Mouse (Mus musculus): ENCODE measurements at regions not wholly inside any gene's neighbourhood (a gene's known extent, or its start where the extent isn't known, plus 50 kb on each side); places are given as distances from the start of the nearest gene placed in this dataset.

DNA sequence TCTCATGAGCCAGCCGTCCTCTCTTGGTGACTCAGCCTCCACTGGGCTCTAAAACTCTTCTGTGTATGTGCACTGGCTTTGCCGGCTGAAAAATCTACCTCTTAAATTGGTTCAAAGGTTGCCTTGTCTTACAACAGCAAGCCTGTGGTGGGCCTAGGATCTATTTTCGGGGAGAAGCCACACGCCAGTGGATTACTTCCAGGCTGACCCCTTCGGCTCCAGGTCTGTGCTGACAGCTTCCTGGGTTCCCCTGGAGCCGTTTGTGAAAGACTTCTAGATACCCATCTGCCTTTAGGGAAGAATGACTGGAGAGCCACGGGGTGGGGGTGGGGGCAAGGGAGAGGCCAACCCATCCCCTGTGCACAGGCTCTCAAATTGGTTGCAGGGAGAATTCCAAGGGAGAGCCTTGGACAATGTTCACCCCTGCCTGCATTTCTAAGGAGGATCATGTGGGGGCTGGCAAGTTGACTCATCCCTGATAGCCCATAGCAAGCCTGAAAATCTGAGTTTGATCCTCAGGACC, 90.3 kb downstream of the Smim20 start:
- H3K9me3 ChIP-seq (replicated peaks; ENCODE audit: control insufficient read depth, low read length): no peaks in the 10 kb centered on the region

DNA sequence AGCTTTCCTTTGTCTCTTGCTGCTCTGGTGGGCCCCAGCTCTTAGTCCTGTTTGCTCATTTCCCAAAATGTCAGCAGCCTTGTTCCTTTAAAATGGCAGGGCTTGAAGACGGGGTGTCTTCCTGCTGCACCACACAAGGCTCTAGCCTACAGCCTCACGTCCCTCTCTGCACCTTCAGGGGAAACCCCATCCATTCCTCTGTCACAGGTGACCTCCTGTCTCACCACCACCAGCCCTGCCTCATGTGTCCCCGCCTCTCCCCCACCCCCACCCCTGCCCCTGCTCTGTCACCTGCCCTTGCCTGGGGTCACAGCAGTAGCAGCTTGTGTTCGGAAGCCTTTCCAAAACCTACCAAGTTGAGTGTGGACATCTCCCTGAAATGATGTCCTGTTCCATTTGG, 91.3 kb downstream of the Smim20 start:
- ATAC-seq (no peak), DNase-seq (ENCODE audit: low spot score) (no peak)
- Histone ChIP-seq H3K9ac (ENCODE audit: low read length) (no peak overlapping the region), H3K4me2 (ENCODE audit: low read length) (no peak overlapping the region), H3K9me3 (replicated peaks; ENCODE audit: control insufficient read depth, low read length) (no peaks in the 10 kb centered on the region), H3K36me3 (ENCODE audit: control insufficient read depth, insufficient read depth, low read length) (no peaks in the 10 kb centered on the region), H3K27ac (ENCODE audit: low read depth, low read length) (no peak overlapping the region), H3K4me1 (ENCODE audit: control insufficient read depth, insufficient read depth, low read length) (no peaks in the 10 kb centered on the region), H3K27me3 (replicated peaks; ENCODE audit: control insufficient read depth, insufficient read depth, low read length) (no peaks in the 10 kb centered on the region), H3K4me3 (ENCODE audit: low read depth, low read length) (no peak overlapping the region)
- WGBS: 72% methylated on average over 4 of the region's 4 CpGs

More for the DNA sequence above, 90.3 kb downstream of the Smim20 start:
- H3K27ac ChIP-seq (ENCODE audit: low read depth, low read length): no peak overlapping the region
- ATAC-seq (no peak), DNase-seq (ENCODE audit: low spot score) (no peak)
- WGBS: 74% methylated on average over 7 of the region's 7 CpGs
- no peak overlapping the region for H3K4me3 ChIP-seq (ENCODE audit: low read depth, low read length)
- no peaks in the 10 kb centered on the region for H3K4me1 ChIP-seq (ENCODE audit: control insufficient read depth, insufficient read depth, low read length)
- no peaks in the 10 kb centered on the region for H3K36me3 ChIP-seq (ENCODE audit: control insufficient read depth, insufficient read depth, low read length)
- H3K9ac ChIP-seq (ENCODE audit: low read length): no peak overlapping the region
- no peak overlapping the region for H3K4me2 ChIP-seq (ENCODE audit: low read length)
- no peaks in the 10 kb centered on the region for H3K27me3 ChIP-seq (replicated peaks; ENCODE audit: control insufficient read depth, insufficient read depth, low read length)

- WGBS: 92% methylated on average over 12 of the region's 12 CpGs
- no peak overlapping the region for H3K4me2 ChIP-seq (ENCODE audit: low read length)
Measured at GRCm38 (mm10) chr5:53359887-53360286, 93.0 kb downstream of the Smim20 start.

DNA sequence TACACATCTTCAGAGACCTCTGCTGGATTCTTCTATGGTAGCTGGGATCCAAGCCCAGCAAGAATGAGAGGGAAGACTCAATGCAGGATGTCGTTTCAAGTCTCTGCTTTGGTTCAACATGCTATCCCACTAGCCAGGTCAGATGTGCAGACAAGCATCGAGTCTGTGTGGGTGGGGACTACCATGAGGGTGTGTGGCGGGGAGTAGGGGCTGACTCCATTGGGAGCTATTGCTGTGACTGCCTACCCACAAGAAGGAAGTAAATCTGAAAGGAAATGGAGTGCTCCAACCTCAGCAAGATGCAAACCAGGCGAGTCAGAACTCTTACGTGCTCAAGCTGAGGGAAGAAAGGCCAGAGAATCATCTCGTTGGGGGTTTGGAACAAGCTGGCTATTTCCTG, 94.4 kb downstream of the Smim20 start:
- Histone ChIP-seq H3K36me3 (ENCODE audit: control insufficient read depth, insufficient read depth, low read length) (no peaks in the 10 kb centered on the region), H3K9me3 (replicated peaks; ENCODE audit: control insufficient read depth, low read length) (no peaks in the 10 kb centered on the region), H3K27me3 (replicated peaks; ENCODE audit: control insufficient read depth, insufficient read depth, low read length) (no peaks in the 10 kb centered on the region), H3K9ac (ENCODE audit: low read length) (no peak overlapping the region), H3K4me1 (ENCODE audit: control insufficient read depth, insufficient read depth, low read length) (no peaks in the 10 kb centered on the region), H3K4me3 (ENCODE audit: low read depth, low read length) (no peak overlapping the region), H3K4me2 (ENCODE audit: low read length) (no peak overlapping the region), H3K27ac (ENCODE audit: low read depth, low read length) (no peak overlapping the region)
- DNase-seq (ENCODE audit: low spot score): no peak
- no peak for ATAC-seq
- 82% methylated on average over 6 of the region's 6 CpGs for WGBS

More at GRCm38 (mm10) chr5:53359887-53360286, 93.0 kb downstream of the Smim20 start:
- no peak overlapping the region for H3K4me3 ChIP-seq (ENCODE audit: low read depth, low read length)
- H3K4me1 ChIP-seq (ENCODE audit: control insufficient read depth, insufficient read depth, low read length): no peaks in the 10 kb centered on the region
- H3K27me3 ChIP-seq (replicated peaks; ENCODE audit: control insufficient read depth, insufficient read depth, low read length): no peaks in the 10 kb centered on the region
- H3K36me3 ChIP-seq (ENCODE audit: control insufficient read depth, insufficient read depth, low read length): no peaks in the 10 kb centered on the region
- no peak for ATAC-seq
- H3K27ac ChIP-seq (ENCODE audit: low read depth, low read length): no peak overlapping the region
- no peak for DNase-seq (ENCODE audit: low spot score)
- no peak overlapping the region for H3K9ac ChIP-seq (ENCODE audit: low read length)
- no peaks in the 10 kb centered on the region for H3K9me3 ChIP-seq (replicated peaks; ENCODE audit: control insufficient read depth, low read length)

DNA sequence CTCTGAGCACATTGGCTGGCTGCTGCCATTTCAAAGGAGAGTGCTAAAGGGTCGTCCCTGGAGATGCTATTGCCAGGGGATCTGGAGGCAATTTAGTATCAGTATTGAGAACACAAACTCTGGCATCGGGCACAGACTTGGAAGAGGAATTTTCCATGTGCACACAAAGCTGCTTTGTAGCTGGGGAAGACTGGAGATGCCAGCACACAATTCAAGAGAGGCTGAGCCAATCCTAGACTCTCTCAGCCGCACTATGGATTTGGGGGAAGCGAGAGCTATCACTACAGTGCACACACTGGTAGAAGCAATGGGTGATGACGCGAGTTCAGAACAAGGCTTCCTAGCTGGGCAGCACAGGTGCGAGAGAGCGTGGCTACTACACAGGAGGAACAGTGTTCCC, 97.0 kb downstream of the Smim20 start:
- peak; percentile 23 for DNase-seq (ENCODE audit: low spot score)

DNA sequence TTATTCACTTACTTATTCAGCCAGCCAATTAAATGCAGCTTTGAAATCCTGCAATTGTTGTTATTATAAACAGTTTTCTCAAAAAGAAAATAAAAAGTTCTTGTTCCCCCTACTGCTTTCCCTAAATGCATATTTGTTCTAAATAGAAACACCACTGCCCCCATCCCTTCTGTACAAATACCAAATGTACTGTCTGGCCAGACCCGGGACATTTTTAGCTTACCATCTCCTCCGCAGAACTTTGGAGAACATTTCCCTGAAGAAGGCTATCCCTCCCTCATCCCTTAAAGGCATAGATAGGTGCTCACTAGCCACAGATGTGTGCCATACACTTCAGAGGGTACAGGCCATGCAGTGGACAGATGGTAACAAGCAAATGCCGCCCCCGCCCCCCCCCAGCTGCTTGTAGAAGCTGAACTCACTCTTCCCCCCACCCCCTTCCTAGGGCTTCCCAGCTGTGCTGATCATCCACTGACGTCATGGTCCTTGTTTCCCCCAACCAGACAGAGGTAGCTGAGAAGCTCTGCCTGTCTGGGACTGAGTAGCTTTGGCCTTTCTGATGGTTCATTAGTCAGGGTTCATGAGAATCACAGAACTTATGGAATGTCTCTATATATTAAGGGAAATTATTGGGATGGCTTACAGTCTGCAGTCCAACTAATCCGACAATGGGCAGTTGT, 98.9 kb upstream of the Rbpj start:
- 63% methylated on average over 6 of the region's 6 CpGs for WGBS
- Histone ChIP-seq H3K4me2 (ENCODE audit: low read length) (no peak overlapping the region), H3K27me3 (replicated peaks; ENCODE audit: control insufficient read depth, insufficient read depth, low read length) (no peaks in the 10 kb centered on the region), H3K27ac (ENCODE audit: low read depth, low read length) (no peak overlapping the region), H3K36me3 (ENCODE audit: control insufficient read depth, insufficient read depth, low read length) (no peaks in the 10 kb centered on the region), H3K9me3 (replicated peaks; ENCODE audit: control insufficient read depth, low read length) (no peaks in the 10 kb centered on the region), H3K9ac (ENCODE audit: low read length) (no peak overlapping the region), H3K4me3 (ENCODE audit: low read depth, low read length) (no peak overlapping the region), H3K4me1 (ENCODE audit: control insufficient read depth, insufficient read depth, low read length) (peaks cover 3% of the 10 kb centered on the region; the same call in 1 of the 2 replicates)
- ATAC-seq: 0 out of 2 replicates have a peak, but pooled peaks have one; percentile 26
- DNase-seq (ENCODE audit: low spot score): no peak

More for the DNA sequence above, 97.0 kb downstream of the Smim20 start:
- H3K27me3 ChIP-seq (replicated peaks; ENCODE audit: control insufficient read depth, insufficient read depth, low read length): no peaks in the 10 kb centered on the region
- H3K4me2 ChIP-seq (ENCODE audit: low read length): no peak overlapping the region
- H3K9me3 ChIP-seq (replicated peaks; ENCODE audit: control insufficient read depth, low read length): no peaks in the 10 kb centered on the region
- H3K9ac ChIP-seq (ENCODE audit: low read length): no peak overlapping the region
- ATAC-seq: no peak
- H3K36me3 ChIP-seq (ENCODE audit: control insufficient read depth, insufficient read depth, low read length): no peaks in the 10 kb centered on the region
- 81% methylated on average over 8 of the region's 8 CpGs for WGBS
- no peak overlapping the region for H3K4me3 ChIP-seq (ENCODE audit: low read depth, low read length)
- no peak overlapping the region for H3K27ac ChIP-seq (ENCODE audit: low read depth, low read length)
- H3K4me1 ChIP-seq (ENCODE audit: control insufficient read depth, insufficient read depth, low read length): peaks cover 3% of the 10 kb centered on the region; the same call in 1 of the 2 replicates

- Histone ChIP-seq H3K4me2 (ENCODE audit: low read length) (no peak overlapping the region), H3K4me3 (ENCODE audit: low read depth, low read length) (no peak overlapping the region), H3K4me1 (ENCODE audit: control insufficient read depth, insufficient read depth, low read length) (peaks cover 3% of the 10 kb centered on the region; the same call in 1 of the 2 replicates), H3K27me3 (replicated peaks; ENCODE audit: control insufficient read depth, insufficient read depth, low read length) (no peaks in the 10 kb centered on the region), H3K36me3 (ENCODE audit: control insufficient read depth, insufficient read depth, low read length) (no peaks in the 10 kb centered on the region), H3K27ac (ENCODE audit: low read depth, low read length) (no peak overlapping the region), H3K9ac (ENCODE audit: low read length) (no peak overlapping the region), H3K9me3 (replicated peaks; ENCODE audit: control insufficient read depth, low read length) (no peaks in the 10 kb centered on the region)
- DNase-seq (ENCODE audit: low spot score) (no peak), ATAC-seq (no peak)
- WGBS: 91% methylated on average over 7 of the region's 7 CpGs
Measured at GRCm38 (mm10) chr5:53370272-53370671, 95.7 kb upstream of the Rbpj start.

DNA sequence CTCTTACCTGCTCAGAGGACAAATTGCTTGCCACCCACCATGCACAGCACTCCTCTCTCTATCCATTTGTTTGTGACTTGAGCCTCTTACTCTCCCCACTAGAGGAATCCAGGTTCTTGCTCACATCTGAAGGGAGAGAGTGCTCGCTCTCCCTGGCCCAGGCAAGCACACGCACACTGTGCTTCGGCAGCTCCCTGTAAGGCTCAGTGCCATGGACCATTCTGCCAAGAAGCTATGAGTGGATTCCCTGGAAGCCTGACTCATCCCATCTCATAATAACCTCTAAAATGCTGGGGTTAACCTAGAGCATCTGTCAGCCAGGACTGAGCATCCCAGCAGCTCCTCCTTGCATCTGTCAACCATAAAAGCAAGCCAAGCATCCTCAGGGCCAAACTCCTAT, 94.3 kb upstream of the Rbpj start:
- Histone ChIP-seq H3K9me3 (replicated peaks; ENCODE audit: control insufficient read depth, low read length) (no peaks in the 10 kb centered on the region), H3K4me1 (ENCODE audit: control insufficient read depth, insufficient read depth, low read length) (peaks cover 1% of the 10 kb centered on the region; the same call in 1 of the 2 replicates), H3K4me2 (ENCODE audit: low read length) (no peak overlapping the region), H3K4me3 (ENCODE audit: low read depth, low read length) (no peak overlapping the region), H3K27ac (ENCODE audit: low read depth, low read length) (no peak overlapping the region), H3K9ac (ENCODE audit: low read length) (no peak overlapping the region), H3K27me3 (replicated peaks; ENCODE audit: control insufficient read depth, insufficient read depth, low read length) (no peaks in the 10 kb centered on the region), H3K36me3 (ENCODE audit: control insufficient read depth, insufficient read depth, low read length) (no peaks in the 10 kb centered on the region)
- WGBS: 84% methylated on average over 3 of the region's 3 CpGs
- peak; percentile 31 for DNase-seq (ENCODE audit: low spot score)
- no peak for ATAC-seq

DNA sequence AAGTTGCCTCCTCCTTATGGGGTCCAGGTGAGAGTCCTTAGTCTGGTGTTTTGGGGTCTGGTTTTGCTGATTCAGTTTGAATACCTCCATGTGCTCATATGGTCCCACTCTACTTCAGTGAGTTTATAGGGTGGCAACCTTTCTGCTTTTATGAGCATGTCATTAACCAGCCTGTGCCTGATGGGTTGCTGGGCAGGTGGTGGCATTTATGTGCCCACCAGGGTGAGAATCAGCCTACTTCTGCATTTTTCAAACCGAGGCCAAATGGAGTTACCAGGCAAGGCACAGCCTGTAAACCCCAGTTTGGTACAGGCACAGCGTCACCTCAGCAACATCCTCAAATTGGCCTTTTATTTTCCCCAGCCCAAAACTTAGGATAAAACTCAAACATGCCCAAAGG, 92.6 kb upstream of the Rbpj start:
- ATAC-seq: no peak
- no peaks in the 10 kb centered on the region for H3K4me1 ChIP-seq (ENCODE audit: control insufficient read depth, insufficient read depth, low read length)
- WGBS: 81% methylated on average over 2 of the region's 2 CpGs

More for the DNA sequence above, 92.6 kb upstream of the Rbpj start:
- Histone ChIP-seq H3K4me3 (ENCODE audit: low read depth, low read length) (no peak overlapping the region), H3K9ac (ENCODE audit: low read length) (no peak overlapping the region), H3K36me3 (ENCODE audit: control insufficient read depth, insufficient read depth, low read length) (no peaks in the 10 kb centered on the region), H3K4me2 (ENCODE audit: low read length) (no peak overlapping the region), H3K27me3 (replicated peaks; ENCODE audit: control insufficient read depth, insufficient read depth, low read length) (no peaks in the 10 kb centered on the region), H3K9me3 (replicated peaks; ENCODE audit: control insufficient read depth, low read length) (no peaks in the 10 kb centered on the region), H3K27ac (ENCODE audit: low read depth, low read length) (no peak overlapping the region)
- no peak for DNase-seq (ENCODE audit: low spot score)

Measured in forebrain, embryonic 14.5 days (tissue).